Mouse (Mus musculus): ENCODE results near the gene Arhgap22. TPM values are rescaled to one million over a fixed set of nuclear protein-coding genes. Genes with fewer than 3 reads are reported as not detected.

Arhgap22 gene
- total and polyA plus RNA-seq, 3 experiments, result 0.17 to 0.39 (median 0.29) TPM

- TF ChIP-seq CHD2 (IDR thresholded peaks at IDR 0.05; ENCODE audit: low read length) (no peak), IRF4 (IDR thresholded peaks at IDR 0.05; ENCODE audit: low read depth, low read length) (no peak), BHLHE40 (IDR thresholded peaks at IDR 0.05; ENCODE audit: low read depth, low read length) (no peak), ETS1 (conservative IDR thresholded peaks at IDR 0.05; ENCODE audit: low read depth, low read length) (no peak), JUND (conservative IDR thresholded peaks at IDR 0.05; ENCODE audit: low read depth, low read length) (no peak), JUN (IDR thresholded peaks at IDR 0.05; ENCODE audit: insufficient read depth, low read depth, low read length) (no peak), NELFE (IDR thresholded peaks at IDR 0.05; ENCODE audit: low read depth, low read length) (no peak), ZMIZ1 (IDR thresholded peaks at IDR 0.05; ENCODE audit: low read depth, low read length) (no peak), EP300 (IDR thresholded peaks at IDR 0.05; ENCODE audit: low read length) (no peak), MYC (IDR thresholded peaks at IDR 0.05; ENCODE audit: low read depth, low read length) (no peak), CTCF (conservative IDR thresholded peaks at IDR 0.05 in 1 of 2, IDR thresholded peaks at IDR 0.05 in 1 of 2; ENCODE audit: low read depth in 2 of 2, low read length in 2 of 2) (no peak), MAZ (IDR thresholded peaks at IDR 0.05; ENCODE audit: low read depth, low read length) (no peak), ZNF384 (IDR thresholded peaks at IDR 0.05; ENCODE audit: low read depth, low read length) (no peak), USF2 (conservative IDR thresholded peaks at IDR 0.05; ENCODE audit: low read depth, low read length) (no peak), TBP (conservative IDR thresholded peaks at IDR 0.05; ENCODE audit: low read depth, low read length) (no peak), ELF1 (IDR thresholded peaks at IDR 0.05; ENCODE audit: low read depth, low read length) (no peak)
- dilution Hi-C loops (cut with MboI; ENCODE audit: extremely low pct_ligation_motif_present, extremely low pct_unique_long_range_greater_than_20kb, low sequenced_read_pairs), result no loop called here
- no peak overlapping the region for H3K4me2 ChIP-seq (ENCODE audit: insufficient read depth, low read depth, poor library complexity, severe bottlenecking)
- H3K9ac ChIP-seq (ENCODE audit: insufficient read depth, low read depth), result no peak overlapping the region
- H3K9me3 ChIP-seq (replicated peaks; ENCODE audit: low read length), result no peaks in the 10 kb centered on the region
- no peaks in the 10 kb centered on the region for H3K79me2 ChIP-seq (replicated peaks; ENCODE audit: control insufficient read depth, extremely low read depth, insufficient read depth, poor library complexity, severe bottlenecking)
- H3K36me3 ChIP-seq (replicated peaks in 1 of 2; ENCODE audit: control insufficient read depth in 1 of 2, insufficient read depth in 1 of 2, low read length in 1 of 2), result no peaks in the 10 kb centered on the region
- peaks cover 27% of the 10 kb centered on the region for H3K27me3 ChIP-seq (replicated peaks)
- in situ Hi-C loops (cut with MboI; ENCODE audit: low pct_ligation_motif_present, low pct_unique_long_range_greater_than_20kb, low sequenced_read_pairs), result loop anchor here (10.0 kb wide), 1 partner anchor 147 kb away; the partner anchor contains the start of gene Arhgap22
- no peak overlapping the region for H3K4me3 ChIP-seq (replicated peaks in 1 of 3; ENCODE audit: low read depth in 2 of 3, low read length in 2 of 3, poor library complexity in 1 of 3)
- peaks cover 4 to 9% of the 10 kb centered on the region in 2 experiments; a peak in 2 of 4 replicates for H3K4me1 ChIP-seq (ENCODE audit: control insufficient read depth in 1 of 2, insufficient read depth in 2 of 2)
- DNase-seq (ENCODE audit: extremely low read depth), result no peak
- no peak overlapping the region for H3K27ac ChIP-seq (ENCODE audit: insufficient read depth, low read depth)
Measured at GRCm38 (mm10) chr14:33361546-33361945, 147.7 kb downstream of the Arhgap22 start.

GRCm38 (mm10) chr14:33362122-33362521, 148.3 kb downstream of the Arhgap22 start:
- no peak for TF ChIP-seq ETS1 (conservative IDR thresholded peaks at IDR 0.05; ENCODE audit: low read depth, low read length)
- TF ChIP-seq POLR2A (IDR thresholded peaks at IDR 0.05; ENCODE audit: low read depth, low read length), result no peak
- TF ChIP-seq USF2 (conservative IDR thresholded peaks at IDR 0.05; ENCODE audit: low read depth, low read length), result no peak
- TF ChIP-seq JUND (conservative IDR thresholded peaks at IDR 0.05; ENCODE audit: low read depth, low read length), result no peak
- TF ChIP-seq ZNF384 (IDR thresholded peaks at IDR 0.05; ENCODE audit: low read depth, low read length), result no peak
- no peak for TF ChIP-seq E2F4 (IDR thresholded peaks at IDR 0.05; ENCODE audit: insufficient replicate concordance, low read depth, low read length)
- TF ChIP-seq CHD2 (IDR thresholded peaks at IDR 0.05; ENCODE audit: low read length), result no peak
- TF ChIP-seq MEF2A (IDR thresholded peaks at IDR 0.05; ENCODE audit: borderline replicate concordance, low read depth, low read length), result no peak
- TF ChIP-seq TBP (conservative IDR thresholded peaks at IDR 0.05; ENCODE audit: low read depth, low read length), result no peak
- TF ChIP-seq ELF1 (IDR thresholded peaks at IDR 0.05; ENCODE audit: low read depth, low read length), result no peak
- no peak for TF ChIP-seq JUN (IDR thresholded peaks at IDR 0.05; ENCODE audit: insufficient read depth, low read depth, low read length)
- no peak for TF ChIP-seq MAFK (IDR thresholded peaks at IDR 0.05; ENCODE audit: insufficient replicate concordance, low read length)
- TF ChIP-seq MAZ (IDR thresholded peaks at IDR 0.05; ENCODE audit: low read depth, low read length), result no peak
- no peak for DNase-seq (ENCODE audit: extremely low read depth)
- Histone ChIP-seq H3K4me1 (ENCODE audit: control insufficient read depth in 1 of 2, insufficient read depth in 2 of 2) (peaks cover 4 to 9% of the 10 kb centered on the region in 2 experiments; a peak in 2 of 4 replicates), H3K27ac (ENCODE audit: insufficient read depth, low read depth) (no peak overlapping the region), H3K4me2 (ENCODE audit: insufficient read depth, low read depth, poor library complexity, severe bottlenecking) (no peak overlapping the region), H3K9ac (ENCODE audit: insufficient read depth, low read depth) (no peak overlapping the region), H3K79me2 (replicated peaks; ENCODE audit: control insufficient read depth, extremely low read depth, insufficient read depth, poor library complexity, severe bottlenecking) (no peaks in the 10 kb centered on the region), H3K36me3 (replicated peaks in 1 of 2; ENCODE audit: control insufficient read depth in 1 of 2, insufficient read depth in 1 of 2, low read length in 1 of 2) (no peaks in the 10 kb centered on the region), H3K4me3 (replicated peaks in 1 of 3; ENCODE audit: low read depth in 2 of 3, low read length in 2 of 3, poor library complexity in 1 of 3) (no peak overlapping the region), H3K27me3 (replicated peaks) (peaks cover 27% of the 10 kb centered on the region), H3K9me3 (replicated peaks; ENCODE audit: low read length) (no peaks in the 10 kb centered on the region)
- dilution Hi-C loops (cut with MboI; ENCODE audit: extremely low pct_ligation_motif_present, extremely low pct_unique_long_range_greater_than_20kb, low sequenced_read_pairs) (no loop called here), in situ Hi-C loops (cut with MboI; ENCODE audit: low pct_ligation_motif_present, low pct_unique_long_range_greater_than_20kb, low sequenced_read_pairs) (loop anchor here (10.0 kb wide), 1 partner anchor 147 kb away; the partner anchor contains the start of gene Arhgap22)

All from CH12.LX (cell line).